Mouse (Mus musculus): ENCODE results near the gene Tmem94.

GRCm38 (mm10) chr11:115779038-115779571, 13.9 kb downstream of the Tmem94 start:
- TF ChIP-seq GATA1 (IDR thresholded peaks at IDR 0.05; ENCODE audit: borderline replicate concordance, low read length): no peak
- no peak for TF ChIP-seq FLI1 (IDR thresholded peaks at IDR 0.05; ENCODE audit: low read length)

Data from megakaryocyte, embryonic 14.5 days (primary cell).